Mouse (Mus musculus) bone marrow, adult 2 months (tissue): ENCODE results near the gene B3gnt2.

Source experiments
- CTCF ChIP-seq: fragments of 200-500 bp; IDR thresholded peaks from 2 replicates; pipeline ENCODE4 v1.5.1; 2011; ENCODE audit warnings: low read length, control low read depth; ENCODE audit not compliant: control insufficient read depth, insufficient read depth
- POLR2A ChIP-seq: fragments of 200-500 bp; IDR thresholded peaks from 2 replicates; pipeline ENCODE4 v1.6.1; 2011; ENCODE audit warnings: low read depth, mild to moderate bottlenecking, control low read depth, low read length, borderline replicate concordance; ENCODE audit not compliant: control insufficient read depth

DNA sequence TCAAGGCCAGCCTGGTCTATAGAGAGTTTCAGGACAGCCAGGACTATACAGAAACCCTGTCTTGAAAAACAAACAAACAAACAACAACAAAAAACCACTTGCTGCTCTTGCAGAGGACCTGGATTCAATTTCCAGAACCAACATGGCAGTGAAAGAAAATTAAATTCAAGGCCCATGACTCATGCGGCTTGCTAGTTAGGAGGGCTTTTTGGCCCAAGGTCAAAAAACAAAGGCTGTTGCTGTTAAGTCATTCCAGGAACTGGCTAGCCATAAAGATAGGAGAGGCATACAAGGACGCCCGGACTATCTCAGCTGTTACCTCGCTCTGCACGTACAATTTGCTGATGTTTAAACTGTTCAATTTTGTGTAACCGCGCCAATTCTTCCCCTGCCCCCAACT lies 142.7 kb downstream of the B3gnt2 start:
- TF ChIP-seq POLR2A, result no peak
- TF ChIP-seq CTCF, result no peak
